Mouse (Mus musculus): ENCODE measurements around the gene Zfp362. TPM values are rescaled to one million over a fixed set of nuclear protein-coding genes. Genes with fewer than 3 reads are reported as not detected.

Gene Zfp362
- polyA plus RNA-seq, 1 experiment, result 37.8 TPM

DNA sequence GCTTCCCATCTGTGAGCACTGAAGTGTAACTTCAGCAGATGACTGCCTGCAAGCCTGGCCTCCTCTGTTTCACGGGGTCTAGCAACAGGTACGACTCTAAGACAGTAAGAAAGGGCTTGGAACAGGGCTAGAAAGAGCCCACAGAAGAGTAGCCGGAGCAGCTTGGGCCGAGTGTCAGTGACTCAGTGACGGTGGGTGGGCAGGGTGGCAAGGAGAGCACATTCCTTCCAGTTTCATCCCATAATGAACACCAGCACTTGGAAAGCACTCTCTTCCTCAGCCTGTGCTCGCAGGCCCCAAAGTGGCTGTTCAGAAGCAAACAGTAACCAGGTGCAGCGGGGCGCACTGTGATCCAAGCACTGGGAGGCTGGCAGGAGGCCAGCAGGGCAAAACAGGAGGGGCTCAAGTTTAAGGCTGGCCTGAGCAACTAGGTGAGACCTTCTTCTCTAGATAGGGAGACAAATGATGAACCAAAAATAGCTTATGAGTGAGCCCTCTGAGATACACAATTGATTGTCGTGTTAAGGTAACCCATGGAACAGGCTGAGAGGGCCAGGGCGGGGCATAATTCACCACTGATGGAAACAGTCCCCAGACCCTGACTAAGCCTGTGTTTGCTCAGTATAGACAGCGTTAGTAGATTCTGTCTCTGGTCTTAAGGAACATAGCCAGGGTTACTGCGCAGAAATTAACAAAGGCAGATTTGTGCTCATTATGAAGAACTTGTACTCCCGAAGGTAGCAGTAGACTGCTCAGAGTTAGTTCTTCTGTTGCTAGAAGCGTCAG is 67.8 kb downstream of the Zfp362 start:
- Histone ChIP-seq H3K36me3 (ENCODE audit: control insufficient read depth, insufficient read depth, low read length) (no peaks in the 10 kb centered on the region), H3K4me3 (ENCODE audit: low read depth, low read length) (no peak overlapping the region), H3K27ac (ENCODE audit: insufficient read depth, low read depth, low read length) (no peak overlapping the region), H3K27me3 (ENCODE audit: control insufficient read depth, insufficient read depth, low read length) (no peaks in the 10 kb centered on the region), H3K4me1 (ENCODE audit: control insufficient read depth, insufficient read depth, insufficient read length, low read length) (peaks cover 31% of the 10 kb centered on the region)
- 55% methylated on average over 14 of the region's 14 CpGs for WGBS
- TF ChIP-seq CTCF (IDR thresholded peaks at IDR 0.05; ENCODE audit: extremely low read depth, insufficient read length, insufficient replicate concordance, low read depth, low read length) (no peak), POLR2A (IDR thresholded peaks at IDR 0.05; ENCODE audit: low read depth, low read length) (no peak)

DNA sequence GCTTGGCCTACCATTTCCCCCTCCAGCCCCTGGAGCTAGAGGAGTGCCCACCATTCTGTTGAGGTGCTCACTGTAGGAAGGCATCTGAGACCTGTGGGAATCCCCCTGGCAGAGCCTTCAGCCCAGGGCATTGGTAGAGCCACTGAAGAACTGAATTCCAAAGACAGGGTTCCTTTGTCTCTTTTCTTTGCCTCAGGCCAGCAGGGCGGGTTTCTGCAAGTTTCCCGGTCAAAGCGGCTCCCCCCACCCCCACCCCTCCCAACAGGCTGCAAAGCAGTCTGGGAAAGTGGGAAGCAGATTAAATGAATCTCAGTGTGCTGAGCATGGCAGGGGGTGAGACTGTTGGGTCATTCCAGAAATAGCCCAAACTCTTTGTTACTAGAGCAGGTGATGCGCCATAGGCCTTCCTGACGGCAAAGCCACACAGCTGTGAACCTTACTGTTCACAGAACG is 68.7 kb downstream of the Zfp362 start:
- no peak overlapping the region for H3K27ac ChIP-seq (ENCODE audit: insufficient read depth, low read depth, low read length)
- no peaks in the 10 kb centered on the region for H3K36me3 ChIP-seq (ENCODE audit: control insufficient read depth, insufficient read depth, low read length)
- 58% methylated on average over 6 of the region's 6 CpGs for WGBS
- H3K4me1 ChIP-seq (ENCODE audit: control insufficient read depth, insufficient read depth, insufficient read length, low read length), result peaks cover 31% of the 10 kb centered on the region
- no peak overlapping the region for H3K4me3 ChIP-seq (ENCODE audit: low read depth, low read length)
- TF ChIP-seq POLR2A (IDR thresholded peaks at IDR 0.05; ENCODE audit: low read depth, low read length), result no peak
- TF ChIP-seq CTCF (IDR thresholded peaks at IDR 0.05; ENCODE audit: extremely low read depth, insufficient read length, insufficient replicate concordance, low read depth, low read length), result no peak
- H3K27me3 ChIP-seq (ENCODE audit: control insufficient read depth, insufficient read depth, low read length), result no peaks in the 10 kb centered on the region

DNA sequence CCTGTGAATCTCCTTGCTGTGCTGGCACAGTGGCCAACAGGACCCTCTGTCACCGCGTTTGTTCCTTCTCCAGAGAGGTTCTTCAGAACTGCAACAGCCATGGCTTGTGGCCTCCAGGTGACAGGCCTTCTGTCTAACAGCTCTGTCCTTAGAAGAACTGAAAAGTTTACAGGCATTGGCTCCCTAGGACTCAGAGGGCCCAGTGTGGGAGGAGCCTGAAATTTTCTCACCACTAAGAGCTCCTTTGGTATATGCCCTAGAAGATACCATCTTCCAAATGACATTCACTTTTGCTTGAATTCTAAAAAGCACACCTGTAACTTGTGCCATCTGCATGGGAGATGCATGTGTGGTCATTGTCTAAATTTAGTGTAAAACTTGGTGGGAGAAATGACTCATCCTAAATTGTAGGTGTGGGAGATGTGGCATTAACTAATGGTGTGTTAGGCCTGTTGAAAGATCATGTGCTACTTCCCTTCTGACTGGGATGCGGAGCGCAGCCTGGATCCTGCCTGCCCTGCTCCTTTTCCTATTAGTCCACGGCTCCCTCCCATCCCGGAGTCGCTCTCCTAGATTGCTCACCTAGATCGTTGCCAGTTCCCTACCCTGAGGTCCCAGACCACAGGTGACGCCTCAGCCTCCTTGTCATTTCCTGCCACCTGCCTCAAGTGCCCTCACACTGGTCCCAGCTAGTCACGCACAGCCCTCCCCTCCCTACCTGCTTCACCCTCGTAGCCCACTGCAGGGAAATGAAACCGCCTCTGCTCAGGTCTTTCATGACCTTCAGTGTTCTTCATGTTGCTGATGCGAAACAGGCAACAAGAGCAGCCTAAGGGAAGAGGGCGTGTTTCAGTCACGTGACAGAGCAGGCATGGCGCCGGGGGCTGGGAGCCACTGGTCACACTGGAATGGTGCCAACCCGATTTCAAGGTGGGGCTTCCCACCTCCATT is 70.8 kb downstream of the Zfp362 start:
- H3K27ac ChIP-seq (ENCODE audit: insufficient read depth, low read depth, low read length), result no peak overlapping the region
- H3K4me3 ChIP-seq (ENCODE audit: low read depth, low read length), result no peak overlapping the region
- H3K36me3 ChIP-seq (ENCODE audit: control insufficient read depth, insufficient read depth, low read length), result peaks cover 2% of the 10 kb centered on the region; the same call in 1 of the 2 replicates
- no peak for TF ChIP-seq POLR2A (IDR thresholded peaks at IDR 0.05; ENCODE audit: low read depth, low read length)
- TF ChIP-seq CTCF (IDR thresholded peaks at IDR 0.05; ENCODE audit: extremely low read depth, insufficient read length, insufficient replicate concordance, low read depth, low read length), result no peak
- no peaks in the 10 kb centered on the region for H3K27me3 ChIP-seq (ENCODE audit: control insufficient read depth, insufficient read depth, low read length)
- peaks cover 28% of the 10 kb centered on the region for H3K4me1 ChIP-seq (ENCODE audit: control insufficient read depth, insufficient read depth, insufficient read length, low read length)
- WGBS, result 57% methylated on average over 18 of the region's 18 CpGs

DNA sequence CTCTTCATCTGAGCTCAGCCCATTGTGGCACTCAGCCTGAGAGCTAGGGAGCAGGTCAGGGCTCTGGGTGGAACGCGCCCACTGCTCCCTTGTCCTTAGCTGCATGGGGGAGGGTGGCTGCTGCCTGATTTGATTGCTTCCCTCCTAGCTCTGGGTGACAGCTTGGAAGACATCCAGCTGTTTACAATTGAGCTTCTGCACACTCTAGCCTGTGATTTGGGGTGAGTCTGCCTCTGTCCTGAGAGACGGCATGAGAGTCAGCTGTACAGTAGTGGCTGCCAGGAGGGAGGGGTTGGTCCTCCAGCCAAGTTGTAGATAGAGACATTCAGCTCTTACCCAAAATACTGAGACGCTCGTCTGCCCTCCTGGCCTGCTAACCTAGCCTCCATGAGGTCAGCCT is 71.6 kb downstream of the Zfp362 start:
- Histone ChIP-seq H3K27me3 (ENCODE audit: control insufficient read depth, insufficient read depth, low read length) (no peaks in the 10 kb centered on the region), H3K27ac (ENCODE audit: insufficient read depth, low read depth, low read length) (peak overlapping the region; percentile 44; the same call in 1 of the 2 replicates), H3K4me1 (ENCODE audit: control insufficient read depth, insufficient read depth, insufficient read length, low read length) (peaks cover 31% of the 10 kb centered on the region), H3K36me3 (ENCODE audit: control insufficient read depth, insufficient read depth, low read length) (peaks cover 2% of the 10 kb centered on the region; the same call in 1 of the 2 replicates), H3K4me3 (ENCODE audit: low read depth, low read length) (no peak overlapping the region)
- TF ChIP-seq CTCF (IDR thresholded peaks at IDR 0.05; ENCODE audit: extremely low read depth, insufficient read length, insufficient replicate concordance, low read depth, low read length) (no peak), POLR2A (IDR thresholded peaks at IDR 0.05; ENCODE audit: low read depth, low read length) (no peak)
- 8% methylated on average over 5 of the region's 5 CpGs for WGBS

DNA sequence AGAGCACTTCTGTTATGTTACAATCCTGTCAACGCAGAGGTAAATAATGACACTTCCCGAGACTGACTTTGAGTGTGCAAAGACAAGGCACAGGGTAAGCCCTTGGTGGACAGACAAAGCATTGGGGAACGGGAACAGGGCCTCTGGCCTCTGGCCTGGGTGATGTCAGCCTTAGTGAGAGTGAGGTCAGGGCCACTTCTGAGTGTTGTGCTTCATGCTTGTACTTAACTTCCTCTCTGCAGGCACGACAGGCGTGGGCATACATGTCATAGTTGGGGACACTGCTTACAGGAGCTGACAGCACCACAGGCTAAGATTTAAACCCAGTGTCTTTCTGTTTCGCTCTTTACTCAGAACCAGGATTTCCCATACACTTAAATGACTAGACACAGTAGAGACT is 72.3 kb downstream of the Zfp362 start:
- Histone ChIP-seq H3K4me1 (ENCODE audit: control insufficient read depth, insufficient read depth, insufficient read length, low read length) (peaks cover 33% of the 10 kb centered on the region), H3K27ac (ENCODE audit: insufficient read depth, low read depth, low read length) (peak overlapping the region; percentile 44; the same call in 1 of the 2 replicates), H3K4me3 (ENCODE audit: low read depth, low read length) (no peak overlapping the region), H3K36me3 (ENCODE audit: control insufficient read depth, insufficient read depth, low read length) (peaks cover 2% of the 10 kb centered on the region; the same call in 1 of the 2 replicates), H3K27me3 (ENCODE audit: control insufficient read depth, insufficient read depth, low read length) (no peaks in the 10 kb centered on the region)
- 51% methylated on average over 6 of the region's 6 CpGs for WGBS
- TF ChIP-seq CTCF (IDR thresholded peaks at IDR 0.05; ENCODE audit: extremely low read depth, insufficient read length, insufficient replicate concordance, low read depth, low read length) (no peak), POLR2A (IDR thresholded peaks at IDR 0.05; ENCODE audit: low read depth, low read length) (no peak)

DNA sequence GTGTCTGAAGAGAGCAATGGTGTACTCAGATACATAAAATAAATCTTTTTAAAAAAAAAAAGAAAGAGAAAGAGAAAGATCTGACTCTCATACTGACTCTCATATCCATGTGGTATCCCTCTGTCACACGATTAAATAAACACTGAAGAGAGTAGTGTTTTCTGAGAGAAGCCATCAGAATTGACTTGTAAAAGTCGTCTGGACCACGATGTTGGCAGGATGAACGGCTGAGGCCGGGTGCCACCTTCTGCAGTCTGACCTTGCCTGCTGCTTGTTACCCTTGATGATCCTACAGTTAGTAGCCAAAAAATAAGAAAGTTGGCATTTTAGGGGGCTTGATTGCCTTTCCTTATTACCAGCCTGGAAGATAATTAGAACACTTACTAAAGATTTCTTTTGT is 73.1 kb downstream of the Zfp362 start:
- TF ChIP-seq POLR2A (IDR thresholded peaks at IDR 0.05; ENCODE audit: low read depth, low read length) (no peak), CTCF (IDR thresholded peaks at IDR 0.05; ENCODE audit: extremely low read depth, insufficient read length, insufficient replicate concordance, low read depth, low read length) (no peak)
- peaks cover 30% of the 10 kb centered on the region for H3K4me1 ChIP-seq (ENCODE audit: control insufficient read depth, insufficient read depth, insufficient read length, low read length)
- H3K27ac ChIP-seq (ENCODE audit: insufficient read depth, low read depth, low read length), result no peak overlapping the region
- no peaks in the 10 kb centered on the region for H3K27me3 ChIP-seq (ENCODE audit: control insufficient read depth, insufficient read depth, low read length)
- peaks cover 2% of the 10 kb centered on the region; the same call in 1 of the 2 replicates for H3K36me3 ChIP-seq (ENCODE audit: control insufficient read depth, insufficient read depth, low read length)
- 40% methylated on average over 5 of the region's 5 CpGs for WGBS
- H3K4me3 ChIP-seq (ENCODE audit: low read depth, low read length), result no peak overlapping the region

Measured in small intestine, adult 2 months (tissue).